14 mouse cellular contexts compared by ENCODE assay signal in the genomic region with DNA sequence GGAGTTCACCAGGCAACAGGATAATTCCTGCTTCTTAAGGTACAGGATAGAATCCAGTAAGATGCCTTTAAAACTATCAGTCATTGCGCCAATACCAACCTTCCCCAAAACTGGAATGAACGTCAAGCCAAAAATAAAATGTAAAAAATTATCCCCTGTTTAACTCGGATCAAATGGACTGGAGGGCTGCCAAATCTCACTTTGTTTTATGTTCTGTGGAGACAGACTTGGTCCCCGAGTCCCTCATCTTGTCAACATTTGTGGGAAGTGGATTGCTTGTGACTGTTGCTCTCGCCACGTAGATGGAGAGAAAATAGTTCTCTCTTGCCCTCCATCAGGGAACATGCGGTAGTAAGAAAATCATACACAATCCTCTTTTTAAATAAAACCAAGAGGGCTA.
"Had no signal": no experiment of that assay in that cellular context is flagged by ENCODE, and none has a peak within 500 bp of the region (broad histone marks: within the 10 kb centered on the region; RNA-seq: fewer than 3 reads in every experiment).

No protein-coding gene starts in this region.

- H3K4me2 ChIP-seq: intestine, embryonic 15.5 days; limb, embryonic 15.5 days; liver, embryonic 11.5 days; midbrain, embryonic 11.5 days had no signal

- H3K4me3 ChIP-seq: intestine, embryonic 15.5 days; limb, embryonic 15.5 days had no signal

- H3K9me3 ChIP-seq: intestine, embryonic 15.5 days; limb, embryonic 15.5 days had no signal

- H3K4me1 ChIP-seq: intestine, embryonic 15.5 days; limb, embryonic 15.5 days had no signal

- H3K36me3 ChIP-seq: intestine, embryonic 15.5 days; limb, embryonic 15.5 days had no signal

- H3K27me3 ChIP-seq: intestine, embryonic 15.5 days had no signal

- H3K9ac ChIP-seq: intestine, embryonic 15.5 days; limb, embryonic 15.5 days; liver, embryonic 14.5 days; liver, postnatal 0 days had no signal

- ATAC-seq: intestine, embryonic 15.5 days; liver, postnatal 0 days had no signal

- H3K27ac ChIP-seq: intestine, embryonic 15.5 days; liver, embryonic 14.5 days; stomach, postnatal 0 days had no signal

- DNase-seq: kidney, adult 11 months; kidney, postnatal 25 days; layer of hippocampus, postnatal 36 days; liver, postnatal 0 days; lung, postnatal 14 days; lung, postnatal 4 days; midbrain, embryonic 14.5 days; right cerebral cortex, postnatal 25 days had no signal
